Mouse (Mus musculus) limb, embryonic 15.5 days (tissue): ENCODE measurements around the gene Dlk1. TPM values are rescaled to one million over a fixed set of nuclear protein-coding genes. Genes with fewer than 3 reads are reported as not detected.
"Not testable (repeated sequence)": the region's sequence is repeated elsewhere in the genome, so short reads cannot be mapped to it uniquely, and the experiment has no call there.

ENCODE experiments used
- ATAC-seq: fragments of 200-750 bp; cut with Nextera tagmentation; 2 replicates; pipeline ENCODE4 v1.8.0; 2017; ENCODE audit warnings: low read depth, moderate TSS enrichment; ENCODE audit not compliant: insufficient number of reproducible peaks, low FRiP score, low TSS enrichment
- H3K27ac ChIP-seq: fragments of 300-500 bp; sonication (generic); 2 replicates; pipeline ENCODE4 v1.5.1; 2015; ENCODE audit warnings: moderate library complexity, mild to moderate bottlenecking, inconsistent platforms
- H3K27me3 ChIP-seq: fragments of 300-500 bp; sonication (generic); 2 replicates; pipeline ENCODE4 v1.6.1; 2015; ENCODE audit warnings: inconsistent platforms
- H3K36me3 ChIP-seq: fragments of 300-500 bp; sonication (generic); 2 replicates; pipeline ENCODE4 v1.6.1; 2015; ENCODE audit warnings: inconsistent platforms
- H3K4me1 ChIP-seq: fragments of 300-500 bp; sonication (generic); 2 replicates; pipeline ENCODE4 v1.6.1; 2015; ENCODE audit warnings: inconsistent platforms
- H3K4me2 ChIP-seq: fragments of 300-500 bp; sonication (generic); 2 replicates; pipeline ENCODE4 v1.6.1; 2015; ENCODE audit warnings: mild to moderate bottlenecking, inconsistent platforms
- H3K4me3 ChIP-seq: fragments of 300-500 bp; sonication (generic); 2 replicates; pipeline ENCODE4 v1.5.1; 2015; ENCODE audit warnings: mild to moderate bottlenecking, inconsistent platforms
- H3K9ac ChIP-seq: fragments of 300-500 bp; sonication (generic); 2 replicates; pipeline ENCODE4 v1.6.1; 2015; ENCODE audit warnings: inconsistent platforms
- H3K9me3 ChIP-seq: fragments of 300-500 bp; sonication (generic); 2 replicates; pipeline ENCODE4 v1.6.1; 2016; ENCODE audit warnings: inconsistent platforms
- WGBS: fragments of 180-500 bp; shearing (Covaris S2); methylation state at CpG from one replicate; pipeline ENCODE4 v1.1.7; 2015; 5-methylcytosine and 5-hydroxymethylcytosine counted together
- polyA plus RNA-seq: library from polyadenylated mRNA; unstranded; fragments of >200 nt; fragmentation: Nextera tagmentation; extraction: Ambion mirVana; gene quantifications from 2 replicates; pipeline ENCODE4 v1.2.1, GENCODE M21; 2015

Dlk1 gene
- polyA plus RNA-seq, 1 experiment from 2014 or later, result 599 TPM

GRCm38 (mm10) chr12:109458896-109459295, 6.3 kb downstream of the Dlk1 start:
- Histone ChIP-seq H3K4me2 (no peak overlapping the region), H3K27ac (no peak overlapping the region), H3K36me3 (no peaks in the 10 kb centered on the region; the same call in 1 of the 2 replicates), H3K4me3 (no peak overlapping the region), H3K9me3 (no peaks in the 10 kb centered on the region), H3K9ac (no peak overlapping the region), H3K27me3 (peaks cover 38% of the 10 kb centered on the region), H3K4me1 (peaks cover 50% of the 10 kb centered on the region)
- WGBS, result 27% methylated on average over 10 of the region's 10 CpGs
- ATAC-seq, result no peak

DNA sequence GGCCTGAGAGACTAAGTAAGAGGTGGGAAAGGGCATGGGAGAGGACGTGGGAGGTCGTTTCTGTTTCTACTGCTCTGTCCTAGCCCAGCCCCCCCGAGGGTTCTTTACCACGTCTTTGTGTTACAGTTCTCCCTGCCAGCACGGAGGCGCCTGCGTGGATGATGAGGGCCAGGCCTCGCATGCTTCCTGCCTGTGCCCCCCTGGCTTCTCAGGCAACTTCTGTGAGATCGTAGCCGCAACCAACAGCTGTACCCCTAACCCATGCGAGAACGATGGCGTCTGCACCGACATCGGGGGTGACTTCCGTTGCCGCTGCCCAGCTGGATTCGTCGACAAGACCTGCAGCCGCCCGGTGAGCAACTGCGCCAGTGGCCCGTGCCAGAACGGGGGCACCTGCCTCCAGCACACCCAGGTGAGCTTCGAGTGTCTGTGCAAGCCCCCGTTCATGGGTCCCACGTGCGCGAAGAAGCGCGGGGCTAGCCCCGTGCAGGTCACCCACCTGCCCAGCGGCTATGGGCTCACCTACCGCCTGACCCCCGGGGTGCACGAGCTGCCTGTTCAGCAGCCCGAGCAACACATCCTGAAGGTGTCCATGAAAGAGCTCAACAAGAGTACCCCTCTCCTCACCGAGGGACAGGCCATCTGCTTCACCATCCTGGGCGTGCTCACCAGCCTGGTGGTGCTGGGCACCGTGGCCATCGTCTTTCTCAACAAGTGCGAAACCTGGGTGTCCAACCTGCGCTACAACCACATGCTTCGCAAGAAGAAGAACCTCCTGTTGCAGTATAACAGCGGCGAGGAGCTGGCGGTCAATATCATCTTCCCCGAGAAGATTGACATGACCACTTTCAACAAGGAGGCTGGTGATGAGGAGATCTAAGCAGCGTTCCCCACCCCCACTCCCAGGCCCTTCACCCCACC, 7.1 kb downstream of the Dlk1 start:
- peaks cover 30% of the 10 kb centered on the region for H3K27me3 ChIP-seq
- 40% methylated on average over 49 of the region's 49 CpGs for WGBS
- H3K4me1 ChIP-seq, result peaks cover 48% of the 10 kb centered on the region
- H3K36me3 ChIP-seq, result no peaks in the 10 kb centered on the region; the same call in 1 of the 2 replicates
- H3K9me3 ChIP-seq, result no peaks in the 10 kb centered on the region
- peak overlapping the region; percentile 20; the same call in 1 of the 2 replicates for H3K4me2 ChIP-seq
- no peak overlapping the region for H3K27ac ChIP-seq
- no peak overlapping the region for H3K4me3 ChIP-seq
- ATAC-seq, result no peak
- no peak overlapping the region for H3K9ac ChIP-seq

DNA sequence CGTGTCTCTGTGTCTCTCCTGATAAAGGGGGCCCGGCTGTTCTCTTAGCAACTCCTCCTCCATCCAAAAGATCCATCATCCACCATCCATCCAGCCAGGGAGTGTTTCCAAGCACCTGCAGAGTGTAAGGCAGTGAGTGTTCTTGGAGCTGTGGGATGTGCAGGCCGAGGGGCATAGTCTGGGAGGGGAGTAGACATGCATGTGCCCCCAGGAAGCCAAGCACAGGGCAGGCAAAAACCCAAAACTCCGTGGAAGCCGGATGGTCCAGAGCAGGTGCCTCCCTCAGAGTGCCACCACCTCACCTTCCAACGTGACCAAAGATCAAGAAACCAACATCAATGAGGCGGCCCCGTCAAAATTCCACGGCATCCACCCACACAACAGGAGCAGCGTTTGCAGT, 10.0 kb downstream of the Dlk1 start:
- Histone ChIP-seq H3K36me3 (no peaks in the 10 kb centered on the region; the same call in 1 of the 2 replicates), H3K9me3 (no peaks in the 10 kb centered on the region), H3K27ac (no peak overlapping the region), H3K9ac (no peak overlapping the region), H3K4me1 (peaks cover 23% of the 10 kb centered on the region), H3K27me3 (peaks cover 15% of the 10 kb centered on the region), H3K4me2 (no peak overlapping the region), H3K4me3 (no peak overlapping the region)
- ATAC-seq, result no peak
- 68% methylated on average over 10 of the region's 10 CpGs for WGBS

- H3K4me3 ChIP-seq, H3K36me3 ChIP-seq, H3K27me3 ChIP-seq, H3K9ac ChIP-seq, ATAC-seq, H3K4me1 ChIP-seq, H3K4me2 ChIP-seq, H3K27ac ChIP-seq, H3K9me3 ChIP-seq: not testable (repeated sequence)
- 77% methylated on average over 4 of the region's 4 CpGs for WGBS
Measured at GRCm38 (mm10) chr12:109467417-109467816, 14.8 kb downstream of the Dlk1 start.

GRCm38 (mm10) chr12:109469793-109470192, 17.2 kb downstream of the Dlk1 start:
- peaks cover 16% of the 10 kb centered on the region for H3K4me1 ChIP-seq
- ATAC-seq, result no peak
- H3K9ac ChIP-seq, result no peak overlapping the region
- no peak overlapping the region for H3K4me2 ChIP-seq
- no peaks in the 10 kb centered on the region for H3K27me3 ChIP-seq
- no peak overlapping the region for H3K4me3 ChIP-seq
- WGBS, result 88% methylated on average over 8 of the region's 8 CpGs
- H3K9me3 ChIP-seq, result no peaks in the 10 kb centered on the region
- no peak overlapping the region for H3K27ac ChIP-seq
- H3K36me3 ChIP-seq, result no peaks in the 10 kb centered on the region

DNA sequence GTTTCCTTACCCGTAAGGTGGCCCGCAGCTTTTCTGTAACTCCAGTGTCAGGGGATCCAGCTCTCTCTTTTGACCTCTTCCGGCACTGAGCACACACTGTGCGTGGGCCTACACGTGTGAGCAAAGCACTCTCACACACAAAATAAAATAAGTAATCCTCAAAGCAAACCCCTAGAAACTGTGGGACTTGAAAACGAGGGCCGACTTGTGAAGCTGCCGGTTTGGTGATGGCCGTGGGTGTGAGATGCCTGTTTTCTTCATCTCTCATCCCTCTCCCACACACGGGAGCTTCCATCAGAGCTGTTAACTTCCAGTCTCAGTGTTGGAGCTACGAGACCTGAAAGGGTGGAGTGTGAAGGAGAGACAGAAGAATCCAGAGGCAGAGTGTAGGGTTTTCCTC, 20.0 kb downstream of the Dlk1 start:
- Histone ChIP-seq H3K4me2 (no peak overlapping the region), H3K4me1 (peaks cover 23% of the 10 kb centered on the region), H3K4me3 (no peak overlapping the region), H3K9me3 (no peaks in the 10 kb centered on the region), H3K9ac (no peak overlapping the region), H3K27ac (no peak overlapping the region), H3K36me3 (no peaks in the 10 kb centered on the region), H3K27me3 (no peaks in the 10 kb centered on the region)
- 82% methylated on average over 11 of the region's 11 CpGs for WGBS
- no peak for ATAC-seq

DNA sequence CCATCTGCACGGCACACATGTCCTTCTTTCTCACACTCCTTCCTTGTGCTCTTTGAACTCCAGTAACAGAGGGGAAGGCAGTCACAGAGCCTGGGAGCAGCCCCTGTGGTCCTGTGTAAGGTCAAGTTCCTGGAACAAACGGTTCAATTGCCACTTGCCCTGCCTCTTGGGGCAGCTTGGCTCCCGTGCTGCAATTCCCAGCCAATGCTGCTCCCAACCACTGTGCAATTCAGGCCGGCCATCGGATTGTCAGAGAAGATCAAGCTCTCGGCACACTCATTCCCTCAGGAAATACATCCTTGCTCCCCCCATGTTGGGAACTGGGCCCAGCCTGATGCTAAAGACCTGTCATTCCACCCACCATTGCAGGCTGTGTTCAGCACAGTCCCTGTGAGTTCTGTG, 21.0 kb downstream of the Dlk1 start:
- H3K4me3 ChIP-seq, result no peak overlapping the region
- peak; percentile 53; the same call in 1 of the 2 replicates for ATAC-seq
- no peaks in the 10 kb centered on the region for H3K27me3 ChIP-seq
- no peaks in the 10 kb centered on the region for H3K36me3 ChIP-seq
- H3K9ac ChIP-seq, result no peak overlapping the region
- WGBS, result 25% methylated on average over 6 of the region's 6 CpGs
- peak overlapping the region; percentile 79 for H3K27ac ChIP-seq
- H3K4me2 ChIP-seq, result no peak overlapping the region
- H3K4me1 ChIP-seq, result peaks cover 23% of the 10 kb centered on the region
- no peaks in the 10 kb centered on the region for H3K9me3 ChIP-seq

DNA sequence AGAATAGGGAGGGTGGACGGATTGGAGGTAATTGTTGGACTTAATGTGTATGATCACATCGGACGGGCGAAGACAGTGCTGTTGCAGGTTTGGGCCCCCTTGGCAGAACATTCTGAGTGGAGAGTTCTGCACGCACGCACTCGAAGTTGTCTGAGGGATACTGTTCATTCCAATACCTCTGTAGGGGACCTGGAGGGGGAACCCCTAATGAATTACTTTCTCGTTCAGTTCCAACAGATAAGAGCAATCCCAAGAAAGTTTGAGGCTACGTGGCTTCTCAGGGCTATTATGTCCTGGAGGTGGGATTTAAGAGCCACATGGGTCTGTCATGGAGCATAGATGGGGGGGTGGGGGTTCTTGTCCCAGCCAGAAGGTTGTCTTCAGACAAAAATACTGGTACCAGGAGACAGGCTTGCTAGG, 21.6 kb downstream of the Dlk1 start:
- Histone ChIP-seq H3K36me3 (no peaks in the 10 kb centered on the region), H3K4me3 (no peak overlapping the region), H3K27me3 (no peaks in the 10 kb centered on the region), H3K27ac (peak overlapping the region; percentile 79), H3K4me1 (peaks cover 23% of the 10 kb centered on the region), H3K9me3 (no peaks in the 10 kb centered on the region), H3K4me2 (no peak overlapping the region), H3K9ac (no peak overlapping the region)
- 36% methylated on average over 9 of the region's 9 CpGs for WGBS
- ATAC-seq, result peak; percentile 70; the same call in 1 of the 2 replicates

DNA sequence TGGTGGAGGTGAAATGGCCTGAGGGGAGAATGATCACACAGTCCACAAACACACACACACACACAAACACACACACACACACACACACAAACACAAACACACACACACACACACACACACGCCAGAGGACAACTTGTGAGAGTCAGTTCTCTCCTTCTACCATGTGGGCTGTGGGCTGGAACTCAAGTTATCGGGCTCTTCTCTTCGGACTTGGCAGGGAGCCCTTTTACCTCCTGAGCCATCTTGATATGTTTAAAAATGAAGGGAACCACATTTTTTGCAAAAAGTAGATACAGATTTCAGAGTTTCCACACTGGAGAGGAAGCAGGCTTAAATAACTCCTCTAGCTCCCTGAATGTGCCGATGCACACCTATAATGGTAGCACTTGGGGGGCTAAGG, 22.9 kb downstream of the Dlk1 start:
- Histone ChIP-seq H3K9ac (no peak overlapping the region), H3K27me3 (no peaks in the 10 kb centered on the region), H3K9me3 (no peaks in the 10 kb centered on the region), H3K4me2 (no peak overlapping the region), H3K4me3 (no peak overlapping the region), H3K36me3 (no peaks in the 10 kb centered on the region), H3K27ac (peak overlapping the region; percentile 79), H3K4me1 (peaks cover 23% of the 10 kb centered on the region)
- WGBS, result 43% methylated on average over 4 of the region's 4 CpGs
- no peak for ATAC-seq

GRCm38 (mm10) chr12:109486525-109486924, 33.9 kb downstream of the Dlk1 start:
- H3K27me3 ChIP-seq, ATAC-seq, H3K36me3 ChIP-seq, H3K4me1 ChIP-seq, H3K9me3 ChIP-seq, H3K9ac ChIP-seq, H3K4me2 ChIP-seq, H3K4me3 ChIP-seq: not testable (repeated sequence)
- WGBS, result 24% methylated on average over 1 of the region's 1 CpGs
- H3K27ac ChIP-seq, result peak overlapping the region; percentile 17; the same call in 1 of the 2 replicates

- H3K4me2 ChIP-seq, result no peak overlapping the region
- no peak overlapping the region for H3K9ac ChIP-seq
- H3K4me1 ChIP-seq, result no peaks in the 10 kb centered on the region
- no peaks in the 10 kb centered on the region for H3K9me3 ChIP-seq
- H3K36me3 ChIP-seq, result no peaks in the 10 kb centered on the region
- ATAC-seq, result no peak
- WGBS, result 56% methylated on average over 3 of the region's 3 CpGs
- no peak overlapping the region for H3K27ac ChIP-seq
- H3K27me3 ChIP-seq, result no peaks in the 10 kb centered on the region
- no peak overlapping the region for H3K4me3 ChIP-seq
Measured at GRCm38 (mm10) chr12:109491701-109492100, 39.1 kb downstream of the Dlk1 start.

- Histone ChIP-seq H3K9ac (no peak overlapping the region), H3K4me3 (no peak overlapping the region), H3K27me3 (no peaks in the 10 kb centered on the region), H3K4me2 (no peak overlapping the region), H3K9me3 (no peaks in the 10 kb centered on the region), H3K36me3 (no peaks in the 10 kb centered on the region), H3K4me1 (no peaks in the 10 kb centered on the region), H3K27ac (no peak overlapping the region)
- 73% methylated on average over 9 of the region's 9 CpGs for WGBS
- ATAC-seq, result no peak
Measured at GRCm38 (mm10) chr12:109493381-109493780, 40.8 kb downstream of the Dlk1 start.
